27 mouse cellular contexts compared by ENCODE assay signal in the genomic region with DNA sequence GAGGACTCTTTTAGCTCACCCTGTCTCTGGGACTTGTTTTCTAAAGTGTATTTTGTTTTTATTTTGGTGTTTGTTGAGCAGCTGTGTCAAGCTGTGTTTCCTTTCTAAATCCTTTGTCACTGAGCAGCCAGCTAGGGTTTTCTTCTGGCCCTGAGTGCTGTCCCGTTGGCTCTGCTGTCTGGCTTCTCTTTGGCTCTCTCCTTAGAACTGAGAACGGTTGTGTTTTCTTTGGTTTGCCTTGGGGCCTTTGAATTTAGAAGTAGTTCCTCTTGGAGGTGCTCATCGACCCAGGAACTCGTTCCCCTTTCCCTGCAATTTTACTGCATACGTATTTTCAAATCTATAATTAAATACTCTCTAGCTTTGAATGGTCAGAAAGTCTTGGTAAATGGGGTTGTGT. TPM values are rescaled to one million over a fixed set of nuclear protein-coding genes. Genes with fewer than 3 reads are reported as not detected.
A peak's percentile ranks its signal among the peaks of the same experiment; 100 is the strongest.
DNase-seq lines count a peak whose midpoint lies in the region; ATAC-seq and TF ChIP-seq lines count a peak whose summit lies in the region.
"Had no signal": no experiment of that assay in that cellular context is flagged by ENCODE, and none has a peak within 500 bp of the region (broad histone marks: within the 10 kb centered on the region; RNA-seq: fewer than 3 reads in every experiment).

No protein-coding gene starts in this region.

- no peaks in the 10 kb centered on the region for H3K27me3 ChIP-seq in intestine, embryonic 14.5 days (replicated peaks; ENCODE audit: control insufficient read depth, insufficient read depth, low read length)
- H3K27me3 ChIP-seq in intestine, postnatal 0 days (replicated peaks; ENCODE audit: control insufficient read depth, insufficient read depth, low read length), result no peaks in the 10 kb centered on the region
- H3K27me3 ChIP-seq: embryonic facial prominence, embryonic 13.5 days; embryonic facial prominence, embryonic 15.5 days; forebrain, embryonic 13.5 days; forebrain, embryonic 15.5 days had no signal

- TF ChIP-seq CTCF in intestine, postnatal 0 days (IDR thresholded peaks at IDR 0.05; ENCODE audit: low read depth), result no peak

- H3K36me3 ChIP-seq in intestine, embryonic 14.5 days (ENCODE audit: control insufficient read depth, insufficient read depth, low read length), result no peaks in the 10 kb centered on the region
- H3K36me3 ChIP-seq in intestine, postnatal 0 days (ENCODE audit: control insufficient read depth, insufficient read depth), result peaks cover 4% of the 10 kb centered on the region; the same call in 1 of the 2 replicates
- H3K36me3 ChIP-seq: embryonic facial prominence, embryonic 13.5 days; embryonic facial prominence, embryonic 15.5 days; forebrain, embryonic 15.5 days had no signal

- no peak overlapping the region for H3K9ac ChIP-seq in intestine, embryonic 14.5 days (ENCODE audit: low read length)
- H3K9ac ChIP-seq in intestine, postnatal 0 days (ENCODE audit: low read depth, low read length), result no peak overlapping the region
- H3K9ac ChIP-seq: embryonic facial prominence, embryonic 13.5 days; embryonic facial prominence, embryonic 15.5 days; forebrain, embryonic 13.5 days; forebrain, embryonic 15.5 days had no signal

- no peak overlapping the region for H3K4me3 ChIP-seq in intestine, embryonic 14.5 days (ENCODE audit: low read depth, low read length)
- no peak overlapping the region for H3K4me3 ChIP-seq in intestine, postnatal 0 days (ENCODE audit: low read depth, low read length)
- H3K4me3 ChIP-seq: embryonic facial prominence, embryonic 13.5 days; embryonic facial prominence, embryonic 15.5 days; erythroblast, embryonic 14.5 days; forebrain, embryonic 13.5 days; forebrain, embryonic 15.5 days had no signal

- no peak for ATAC-seq in intestine, embryonic 14.5 days (replicated peaks; ENCODE audit: low FRiP score, low TSS enrichment, low read depth)
- no peak for ATAC-seq in intestine, postnatal 0 days

- no peak overlapping the region for H3K27ac ChIP-seq in intestine, embryonic 14.5 days (ENCODE audit: low read depth)
- no peak overlapping the region for H3K27ac ChIP-seq in intestine, postnatal 0 days (ENCODE audit: low read depth, low read length)
- H3K27ac ChIP-seq: embryonic facial prominence, embryonic 13.5 days; embryonic facial prominence, embryonic 15.5 days; forebrain, embryonic 15.5 days had no signal

- H3K4me2 ChIP-seq in intestine, embryonic 14.5 days (ENCODE audit: low read length), result no peak overlapping the region
- H3K4me2 ChIP-seq in intestine, postnatal 0 days (replicated peaks; ENCODE audit: low read depth), result no peak overlapping the region
- H3K4me2 ChIP-seq: embryonic facial prominence, embryonic 13.5 days; embryonic facial prominence, embryonic 15.5 days; forebrain, embryonic 13.5 days; forebrain, embryonic 15.5 days had no signal

- 91% methylated on average over 5 of the region's 5 CpGs for WGBS in intestine, embryonic 14.5 days
- WGBS in intestine, postnatal 0 days, result 93% methylated on average over 5 of the region's 5 CpGs

- no peaks in the 10 kb centered on the region for H3K9me3 ChIP-seq in intestine, embryonic 14.5 days (ENCODE audit: control insufficient read depth, low read length)
- no peaks in the 10 kb centered on the region for H3K9me3 ChIP-seq in intestine, postnatal 0 days (ENCODE audit: control insufficient read depth)
- H3K9me3 ChIP-seq: embryonic facial prominence, embryonic 13.5 days; embryonic facial prominence, embryonic 15.5 days; forebrain, embryonic 13.5 days; forebrain, embryonic 15.5 days had no signal

- peaks cover 8% of the 10 kb centered on the region; the same call in 1 of the 2 replicates for H3K4me1 ChIP-seq in intestine, embryonic 14.5 days (replicated peaks; ENCODE audit: control insufficient read depth, insufficient read depth, low read length)
- no peaks in the 10 kb centered on the region for H3K4me1 ChIP-seq in intestine, postnatal 0 days (replicated peaks; ENCODE audit: control insufficient read depth, insufficient read depth, low read length)
- H3K4me1 ChIP-seq: forebrain, embryonic 15.5 days had no signal

- DNase-seq in heart, adult 11 months, result peak; percentile 71
- no peak for DNase-seq in heart, postnatal 10 days
- DNase-seq in intestine, embryonic 14.5 days (ENCODE audit: low spot score), result peak; percentile 42
- DNase-seq: adrenal gland, adult 2 months; adrenal gland, postnatal 10 days; adrenal gland, postnatal 25 days; cerebellum, adult 11 months; cerebellum, adult 18-20 months; cerebellum, adult 8-10 months; cerebellum, adult 9-11 months; cerebellum, postnatal 14 days; cerebellum, postnatal 36 days; embryo, embryonic 11 days had no signal

- intact Hi-C loops in heart, postnatal 10 days (cut with DNase I), result loop anchor here (10.0 kb wide), 1 partner anchor 1322 kb away; the partner anchor contains the start of genes Cep290 and Tmtc3

RNA-seq across cellular contexts. Expression of gene Phxr2, which starts 36.9 kb away (rescaled TPM):
- not detected for total RNA-seq in heart, postnatal 10 days (2021)
- polyA plus RNA-seq in intestine, embryonic 14.5 days (2014; fragmentation: Nextera tagmentation; extraction: Ambion mirVana), result not detected in 2 replicates
- not detected in 2 replicates for polyA plus RNA-seq in intestine, postnatal 0 days (2015; fragmentation: Nextera tagmentation; extraction: Ambion mirVana)
- total RNA-seq: adrenal gland, adult 2 months; adrenal gland, postnatal 10 days; adrenal gland, postnatal 25 days; adrenal gland, postnatal 4 days; common myeloid progenitor, adult 5-6 weeks; ES-E14; MEL had no signal
- polyA plus RNA-seq: adrenal gland, adult 2 months; brain, embryonic 14.5 days; C2C12; embryonic facial prominence, embryonic 11.5 days; embryonic facial prominence, embryonic 13.5 days; embryonic facial prominence, embryonic 15.5 days; erythroblast, embryonic 14.5 days; forebrain, embryonic 11.5 days; forebrain, embryonic 13.5 days; forebrain, embryonic 15.5 days had no signal

RNA-seq across cellular contexts. Expression of gene Galnt4, which starts 55.0 kb away (rescaled TPM):
- total RNA-seq in heart, postnatal 10 days (2021), result 1 to 10 TPM; 4.9 to 6.1 TPM
- polyA plus RNA-seq in intestine, embryonic 14.5 days (2014; fragmentation: Nextera tagmentation; extraction: Ambion mirVana), result 23.9 and 24.2 TPM in 2 replicates
- polyA plus RNA-seq in intestine, postnatal 0 days (2015; fragmentation: Nextera tagmentation; extraction: Ambion mirVana), result 12.9 and 13.2 TPM in 2 replicates

RNA-seq across cellular contexts. Expression of gene Poc1b, which starts 56.2 kb away (rescaled TPM):
- 10 to 100 TPM; 10.5 to 12.1 TPM for total RNA-seq in heart, postnatal 10 days (2021)
- polyA plus RNA-seq in intestine, embryonic 14.5 days (2014; fragmentation: Nextera tagmentation; extraction: Ambion mirVana), result 29.7 and 33.5 TPM in 2 replicates
- polyA plus RNA-seq in intestine, postnatal 0 days (2015; fragmentation: Nextera tagmentation; extraction: Ambion mirVana), result 6.9 and 8.5 TPM in 2 replicates

Comparison
In these comparisons a context has a peak if more than half of its experiments do, and no peak if none do; other contexts are left out.
1. DNase-seq: peak in heart, adult 11 months (single experiment) and intestine, embryonic 14.5 days (single experiment); none in heart, postnatal 10 days (0 of 2).